Mouse (Mus musculus): ENCODE measurements around the gene Fut1. TPM values are rescaled to one million over a fixed set of nuclear protein-coding genes. Genes with fewer than 3 reads are reported as not detected.

Gene Fut1
- polyA plus RNA-seq, 1 experiment, result 0.21 TPM

DNA sequence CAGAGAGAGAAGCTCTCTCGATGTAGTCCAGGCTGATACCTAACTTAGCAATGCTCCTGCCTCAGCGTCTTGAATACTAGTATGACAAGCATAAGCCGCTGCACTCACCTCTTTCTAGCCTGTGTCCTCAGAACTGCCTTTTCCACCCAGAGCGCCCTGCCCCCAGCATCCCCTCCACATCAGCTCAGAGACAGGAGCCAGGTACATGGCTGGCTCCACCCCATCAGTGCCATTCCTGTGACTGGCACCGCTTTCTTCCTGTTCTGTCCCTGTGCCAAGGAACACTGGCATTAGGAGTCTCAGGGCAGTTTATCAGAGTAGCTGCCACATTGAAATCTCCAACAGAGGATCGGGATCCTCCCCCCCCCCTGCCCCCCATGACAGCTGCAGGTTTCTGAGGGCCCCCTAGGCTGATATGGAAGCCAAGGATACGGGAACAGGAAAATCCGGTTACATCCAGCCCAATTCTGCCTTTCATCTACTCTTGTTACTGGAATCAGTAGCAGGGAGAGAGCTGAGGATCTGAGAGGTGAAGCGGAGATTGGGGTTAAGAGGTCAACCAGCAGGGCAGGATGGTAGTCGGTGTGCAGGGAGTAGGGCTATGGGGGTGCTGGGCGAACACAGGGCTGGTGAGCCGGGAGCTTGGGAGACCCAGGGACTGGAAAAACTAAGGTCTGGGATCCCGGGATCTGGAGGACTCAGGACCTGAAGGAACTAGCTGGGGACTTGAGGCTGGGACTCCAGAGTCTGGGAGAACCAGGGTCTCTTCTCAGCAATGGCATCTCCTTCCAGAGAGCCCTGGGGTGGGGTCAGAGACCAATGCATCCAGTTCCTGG is 48.4 kb downstream of the Fut1 start:
- no peak overlapping the region for H3K27ac ChIP-seq (ENCODE audit: control insufficient read depth, insufficient read depth, low read depth, low read length)
- TF ChIP-seq POLR2A (IDR thresholded peaks at IDR 0.05; ENCODE audit: control insufficient read depth, low read depth, low read length) (no peak), CTCF (IDR thresholded peaks at IDR 0.05; ENCODE audit: control insufficient read depth, insufficient read depth, insufficient replicate concordance, low read depth, low read length) (no peak)

DNA sequence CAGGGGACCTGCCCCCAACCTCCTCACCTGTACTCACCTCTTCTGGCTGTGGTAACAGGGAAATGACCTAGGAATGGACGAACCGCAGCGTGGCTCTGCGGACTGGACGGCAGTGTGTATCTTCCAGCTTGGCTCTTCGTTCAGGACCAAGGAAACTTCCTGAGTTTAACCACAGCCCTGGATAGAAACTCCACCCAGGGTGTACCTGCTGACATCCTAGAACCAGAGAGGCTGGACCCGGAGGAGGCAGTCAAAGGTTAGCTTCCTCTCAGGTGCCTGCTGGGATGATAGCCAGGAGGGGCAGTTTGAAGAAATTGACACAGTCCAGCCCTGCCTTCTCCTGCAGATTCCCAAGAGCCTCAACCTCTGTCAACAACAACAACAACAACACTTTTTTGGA is 49.1 kb downstream of the Fut1 start, which contains the start of gene Fut2:
Fut2 (minus strand) TSS at position 234 of the 400 bp plus-strand sequence.
- H3K4me3 ChIP-seq (ENCODE audit: control insufficient read depth, low read depth, low read length), result no peak within 1 kb of the TSS
- H3K4me1 ChIP-seq (ENCODE audit: control insufficient read depth, insufficient read depth, low read length), result no peaks in the 10 kb centered on the region
- H3K27ac ChIP-seq (ENCODE audit: control insufficient read depth, insufficient read depth, low read depth, low read length), result no peak within 1 kb of the TSS
- no peak for TF ChIP-seq CTCF (IDR thresholded peaks at IDR 0.05; ENCODE audit: control insufficient read depth, insufficient read depth, insufficient replicate concordance, low read depth, low read length)
- no peak for TF ChIP-seq POLR2A (IDR thresholded peaks at IDR 0.05; ENCODE audit: control insufficient read depth, low read depth, low read length)
- no peaks in the 10 kb centered on the region for H3K27me3 ChIP-seq (ENCODE audit: control insufficient read depth, insufficient read depth, low read length)
- H3K36me3 ChIP-seq (ENCODE audit: control insufficient read depth, insufficient read depth, low read length), result no peaks in the 10 kb centered on the region

More for the DNA sequence above, 48.4 kb downstream of the Fut1 start:
- no peak overlapping the region for H3K4me3 ChIP-seq (ENCODE audit: control insufficient read depth, low read depth, low read length)
- no peaks in the 10 kb centered on the region for H3K36me3 ChIP-seq (ENCODE audit: control insufficient read depth, insufficient read depth, low read length)
- no peaks in the 10 kb centered on the region for H3K27me3 ChIP-seq (ENCODE audit: control insufficient read depth, insufficient read depth, low read length)
- no peaks in the 10 kb centered on the region for H3K4me1 ChIP-seq (ENCODE audit: control insufficient read depth, insufficient read depth, low read length)

DNA sequence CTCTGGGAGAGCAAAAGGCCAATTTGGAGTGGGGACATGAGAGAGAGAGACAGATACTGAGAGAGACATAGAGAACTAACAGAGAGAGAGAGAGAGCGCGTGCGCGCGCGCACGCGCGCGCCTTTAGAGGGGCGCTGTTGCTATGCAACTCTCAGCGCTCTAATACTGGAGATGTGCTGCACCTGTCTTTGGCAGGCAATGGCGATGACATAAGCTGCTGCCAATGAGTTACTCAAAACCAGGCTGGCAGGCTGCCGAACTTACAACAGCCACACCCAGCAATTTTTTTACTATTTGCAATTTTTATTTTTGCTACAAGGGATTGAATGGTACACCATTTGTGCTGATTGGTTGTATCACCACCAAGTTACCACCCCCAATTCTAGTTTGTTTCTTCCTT is 50.7 kb downstream of the Fut1 start:
- TF ChIP-seq CTCF (IDR thresholded peaks at IDR 0.05; ENCODE audit: control insufficient read depth, insufficient read depth, insufficient replicate concordance, low read depth, low read length), result no peak
- no peak for TF ChIP-seq POLR2A (IDR thresholded peaks at IDR 0.05; ENCODE audit: control insufficient read depth, low read depth, low read length)
- H3K27me3 ChIP-seq (ENCODE audit: control insufficient read depth, insufficient read depth, low read length), result no peaks in the 10 kb centered on the region

DNA sequence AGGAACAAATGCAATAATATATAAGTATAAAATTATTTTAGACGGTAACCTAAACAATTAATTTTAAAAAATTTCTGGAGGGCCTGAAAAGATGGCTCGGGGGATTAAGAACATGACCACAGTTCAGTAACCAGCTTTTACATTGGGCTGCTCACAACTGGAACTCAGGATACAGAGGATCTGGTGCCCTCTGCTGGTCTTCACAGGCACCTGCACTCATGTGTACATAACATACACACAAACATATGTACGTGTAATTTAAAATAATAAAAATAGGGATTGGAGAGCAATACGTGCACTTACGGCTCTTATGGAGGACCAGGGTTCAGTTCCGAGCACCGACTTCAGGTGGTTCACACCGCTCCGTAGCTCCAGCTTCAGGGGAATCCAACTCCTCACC is 51.8 kb downstream of the Fut1 start:
- H3K36me3 ChIP-seq (ENCODE audit: control insufficient read depth, insufficient read depth, low read length), result no peaks in the 10 kb centered on the region
- TF ChIP-seq POLR2A (IDR thresholded peaks at IDR 0.05; ENCODE audit: control insufficient read depth, low read depth, low read length) (no peak), CTCF (IDR thresholded peaks at IDR 0.05; ENCODE audit: control insufficient read depth, insufficient read depth, insufficient replicate concordance, low read depth, low read length) (no peak)
- H3K27ac ChIP-seq (ENCODE audit: control insufficient read depth, insufficient read depth, low read depth, low read length), result no peak overlapping the region

More for the DNA sequence above, 50.7 kb downstream of the Fut1 start:
- no peak overlapping the region for H3K4me3 ChIP-seq (ENCODE audit: control insufficient read depth, low read depth, low read length)
- no peak overlapping the region for H3K27ac ChIP-seq (ENCODE audit: control insufficient read depth, insufficient read depth, low read depth, low read length)
- no peaks in the 10 kb centered on the region for H3K4me1 ChIP-seq (ENCODE audit: control insufficient read depth, insufficient read depth, low read length)
- H3K36me3 ChIP-seq (ENCODE audit: control insufficient read depth, insufficient read depth, low read length), result no peaks in the 10 kb centered on the region

More for the DNA sequence above, 51.8 kb downstream of the Fut1 start:
- H3K27me3 ChIP-seq (ENCODE audit: control insufficient read depth, insufficient read depth, low read length), result no peaks in the 10 kb centered on the region
- no peaks in the 10 kb centered on the region for H3K4me1 ChIP-seq (ENCODE audit: control insufficient read depth, insufficient read depth, low read length)
- H3K4me3 ChIP-seq (ENCODE audit: control insufficient read depth, low read depth, low read length), result no peak overlapping the region

Other genes with a start within 250 kb of the Fut1 start
- 5.7 and 7.3 TPM in 2 replicates for gene Lin7b, start 246.7 kb upstream of the Fut1 start, polyA plus RNA-seq (2012; rRNA removed)
- 180 and 202 TPM in 2 replicates for gene Snrnp70, start 221.5 kb upstream of the Fut1 start, polyA plus RNA-seq (2012; rRNA removed)
- 0.99 and 1.1 TPM in 2 replicates for gene Kcna7, start 211.6 kb upstream of the Fut1 start, polyA plus RNA-seq (2012; rRNA removed)
- gene Ntf5, start 203.6 kb upstream of the Fut1 start, polyA plus RNA-seq (2012; rRNA removed), result 0.19 and 0.25 TPM in 2 replicates
- 32.8 and 38.1 TPM in 2 replicates for gene Lhb, start 196.5 kb upstream of the Fut1 start, polyA plus RNA-seq (2012; rRNA removed)
- gene Gys1, start 182.4 kb upstream of the Fut1 start, polyA plus RNA-seq (2012; rRNA removed), result 1.7 and 2.3 TPM in 2 replicates
- 173 and 197 TPM in 2 replicates for gene Ruvbl2, start 179.2 kb upstream of the Fut1 start, polyA plus RNA-seq (2012; rRNA removed)
- gene Ftl1, start 157.4 kb upstream of the Fut1 start, polyA plus RNA-seq (2012; rRNA removed), result 152 and 188 TPM in 2 replicates
- gene Bax, start 150.4 kb upstream of the Fut1 start, polyA plus RNA-seq (2012; rRNA removed), result 24.9 and 26.3 TPM in 2 replicates
- 879 and 1,010 TPM in 2 replicates for gene Tulp2, start 135.4 kb upstream of the Fut1 start, polyA plus RNA-seq (2012; rRNA removed)
- 0.81 TPM in 1 of 2 replicates, not detected in the other for gene Gm45808, start 130.5 kb upstream of the Fut1 start, polyA plus RNA-seq (2012; rRNA removed)
- 3.0 and 3.4 TPM in 2 replicates for gene Dhdh, start 128.5 kb upstream of the Fut1 start, polyA plus RNA-seq (2012; rRNA removed)
- gene Nucb1, start 106.9 kb upstream of the Fut1 start, polyA plus RNA-seq (2012; rRNA removed), result 76.4 and 93.9 TPM in 2 replicates
- 5.9 and 8.5 TPM in 2 replicates for gene Ppp1r15a, start 91.0 kb upstream of the Fut1 start, polyA plus RNA-seq (2012; rRNA removed)
- 12.6 and 12.9 TPM in 2 replicates for gene Plekha4, start 91.0 kb upstream of the Fut1 start, polyA plus RNA-seq (2012; rRNA removed)
- gene Hsd17b14, start 62.4 kb upstream of the Fut1 start, polyA plus RNA-seq (2012; rRNA removed), result 0.37 and 0.45 TPM in 2 replicates
- gene Bcat2, start 47.1 kb upstream of the Fut1 start, polyA plus RNA-seq (2012; rRNA removed), result 39.9 and 44.3 TPM in 2 replicates
- 3.6 and 3.7 TPM in 2 replicates for gene Fgf21, start 1.8 kb upstream of the Fut1 start, polyA plus RNA-seq (2012; rRNA removed)
- gene Izumo1, start 4.5 kb downstream of the Fut1 start, polyA plus RNA-seq (2012; rRNA removed), result 77.5 and 95.6 TPM in 2 replicates
- gene Rasip1, start 10.2 kb downstream of the Fut1 start, polyA plus RNA-seq (2012; rRNA removed), result 5.1 and 5.4 TPM in 2 replicates
- 0.74 and 1.3 TPM in 2 replicates for gene Mamstr, start 22.7 kb downstream of the Fut1 start, polyA plus RNA-seq (2012; rRNA removed)
- 0.37 and 0.42 TPM in 2 replicates for gene Fut2, start 49.1 kb downstream of the Fut1 start, polyA plus RNA-seq (2012; rRNA removed)
- gene Ntn5, start 66.7 kb downstream of the Fut1 start, polyA plus RNA-seq (2012; rRNA removed), result 6.5 and 10.8 TPM in 2 replicates
- gene Sec1, start 77.1 kb downstream of the Fut1 start, polyA plus RNA-seq (2012; rRNA removed), result 61.0 and 71.6 TPM in 2 replicates
- gene Car11, start 82.6 kb downstream of the Fut1 start, polyA plus RNA-seq (2012; rRNA removed), result 2.3 and 3.3 TPM in 2 replicates
- 11.2 and 12.9 TPM in 2 replicates for gene Dbp, start 87.8 kb downstream of the Fut1 start, polyA plus RNA-seq (2012; rRNA removed)
- gene Rpl18, start 98.2 kb downstream of the Fut1 start, polyA plus RNA-seq (2012; rRNA removed), result 517 and 652 TPM in 2 replicates
- 33.4 and 34.6 TPM in 2 replicates for gene Sphk2, start 100.7 kb downstream of the Fut1 start, polyA plus RNA-seq (2012; rRNA removed)
- 145 and 176 TPM in 2 replicates for gene Fam83e, start 103.9 kb downstream of the Fut1 start, polyA plus RNA-seq (2012; rRNA removed)
- gene Spaca4, start 108.5 kb downstream of the Fut1 start, polyA plus RNA-seq (2012; rRNA removed), result 589 and 614 TPM in 2 replicates
- gene Lmtk3, start 166.4 kb downstream of the Fut1 start, polyA plus RNA-seq (2012; rRNA removed), result 23.1 and 26.1 TPM in 2 replicates
- 8.8 and 9.5 TPM in 2 replicates for gene Sult2b1, start 167.4 kb downstream of the Fut1 start, polyA plus RNA-seq (2012; rRNA removed)
- 149 and 166 TPM in 2 replicates for gene Cyth2, start 197.3 kb downstream of the Fut1 start, polyA plus RNA-seq (2012; rRNA removed)
- gene Kcnj14, start 207.5 kb downstream of the Fut1 start, polyA plus RNA-seq (2012; rRNA removed), result 0.06 and 0.11 TPM in 2 replicates
- 11.2 and 12.1 TPM in 2 replicates for gene Grwd1, start 213.7 kb downstream of the Fut1 start, polyA plus RNA-seq (2012; rRNA removed)

All from testis, adult 2 months (tissue).